Mouse (Mus musculus): ENCODE data around the gene Mmp9. TPM values are rescaled to one million over a fixed set of nuclear protein-coding genes. Genes with fewer than 3 reads are reported as not detected.

The Mmp9 gene
- total RNA-seq, 2 experiments from 2014 or later: 2.9 to 3.4 TPM

- intact Hi-C loops (cut with DNase I): no loop called here
- DNase-seq (ENCODE audit: extremely low spot score in 1 of 2, low spot score in 2 of 2): peak; percentile 89 to 97
Observed at GRCm38 (mm10) chr2:164911086-164912048, 29.2 kb upstream of the Mmp9 start, which contains the start of gene Zfp335. TSS of gene Zfp335 (minus strand) at chr2:164911757.

- intact Hi-C loops (cut with DNase I): no loop called here
- DNase-seq (ENCODE audit: extremely low spot score in 1 of 2, low spot score in 2 of 2): peak in 1 of 2 experiments; percentile 65
Observed at GRCm38 (mm10) chr2:164912151-164912550, 28.4 kb upstream of the Mmp9 start.

GRCm38 (mm10) chr2:164912749-164913427, 27.7 kb upstream of the Mmp9 start:
- no peak for DNase-seq (ENCODE audit: extremely low spot score in 1 of 2, low spot score in 2 of 2)
- intact Hi-C loops (cut with DNase I): no loop called here

GRCm38 (mm10) chr2:164913428-164913786, 27.2 kb upstream of the Mmp9 start:
- intact Hi-C loops (cut with DNase I): no loop called here

GRCm38 (mm10) chr2:164916820-164917219, 23.8 kb upstream of the Mmp9 start:
- intact Hi-C loops (cut with DNase I): no loop called here
- DNase-seq (ENCODE audit: extremely low spot score in 1 of 2, low spot score in 2 of 2): no peak

More at GRCm38 (mm10) chr2:164913428-164913786, 27.2 kb upstream of the Mmp9 start:
- peak in 1 of 2 experiments; percentile 74 for DNase-seq (ENCODE audit: extremely low spot score in 1 of 2, low spot score in 2 of 2)

GRCm38 (mm10) chr2:164917371-164917770, 23.2 kb upstream of the Mmp9 start:
- intact Hi-C loops (cut with DNase I): no loop called here

GRCm38 (mm10) chr2:164918325-164918724, 22.3 kb upstream of the Mmp9 start:
- intact Hi-C loops (cut with DNase I): no loop called here
- peak in 1 of 2 experiments; percentile 49 for DNase-seq (ENCODE audit: extremely low spot score in 1 of 2, low spot score in 2 of 2)

More at GRCm38 (mm10) chr2:164917371-164917770, 23.2 kb upstream of the Mmp9 start:
- no peak for DNase-seq (ENCODE audit: extremely low spot score in 1 of 2, low spot score in 2 of 2)

- DNase-seq (ENCODE audit: extremely low spot score in 1 of 2, low spot score in 2 of 2): no peak
- intact Hi-C loops (cut with DNase I): no loop called here
Observed at GRCm38 (mm10) chr2:164921984-164922383, 18.6 kb upstream of the Mmp9 start.

GRCm38 (mm10) chr2:164923291-164923690, 17.3 kb upstream of the Mmp9 start:
- intact Hi-C loops (cut with DNase I): no loop called here
- DNase-seq (ENCODE audit: extremely low spot score in 1 of 2, low spot score in 2 of 2): no peak

- DNase-seq (ENCODE audit: extremely low spot score in 1 of 2, low spot score in 2 of 2): peak; percentile 84 to 85
- intact Hi-C loops (cut with DNase I): no loop called here
Observed at GRCm38 (mm10) chr2:164924100-164924857, 16.3 kb upstream of the Mmp9 start.

GRCm38 (mm10) chr2:164930706-164931581, 9.6 kb upstream of the Mmp9 start:
- intact Hi-C loops (cut with DNase I): no loop called here
- no peak for DNase-seq (ENCODE audit: extremely low spot score in 1 of 2, low spot score in 2 of 2)

- DNase-seq (ENCODE audit: extremely low spot score in 1 of 2, low spot score in 2 of 2): no peak
- intact Hi-C loops (cut with DNase I): no loop called here
Observed at GRCm38 (mm10) chr2:164933534-164933933, 7.0 kb upstream of the Mmp9 start.

- intact Hi-C loops (cut with DNase I): no loop called here
- DNase-seq (ENCODE audit: extremely low spot score in 1 of 2, low spot score in 2 of 2): peak in 1 of 2 experiments; percentile 56
Observed at GRCm38 (mm10) chr2:164935991-164936390, 4.6 kb upstream of the Mmp9 start.

GRCm38 (mm10) chr2:164938146-164939091, 2.2 kb upstream of the Mmp9 start:
- peak in 1 of 2 experiments; percentile 54 for DNase-seq (ENCODE audit: extremely low spot score in 1 of 2, low spot score in 2 of 2)
- intact Hi-C loops (cut with DNase I): no loop called here

- no peak for DNase-seq (ENCODE audit: extremely low spot score in 1 of 2, low spot score in 2 of 2)
- intact Hi-C loops (cut with DNase I): no loop called here
Observed at GRCm38 (mm10) chr2:164939106-164939505, 1.5 kb upstream of the Mmp9 start.

GRCm38 (mm10) chr2:164942692-164943290, 2.2 kb downstream of the Mmp9 start:
- no peak for DNase-seq (ENCODE audit: extremely low spot score in 1 of 2, low spot score in 2 of 2)
- intact Hi-C loops (cut with DNase I): no loop called here

- intact Hi-C loops (cut with DNase I): no loop called here
- no peak for DNase-seq (ENCODE audit: extremely low spot score in 1 of 2, low spot score in 2 of 2)
Observed at GRCm38 (mm10) chr2:164947506-164947905, 6.9 kb downstream of the Mmp9 start.

All from left cerebral cortex, postnatal 10 days (tissue).